Mouse (Mus musculus): ENCODE measurements at regions not wholly inside any gene's neighbourhood (a gene's known extent, or its start where the extent isn't known, plus 50 kb on each side); places are given as distances from the start of the nearest gene placed in this dataset.
"Not testable (repeated sequence)": the region's sequence is repeated elsewhere in the genome, so short reads cannot be mapped to it uniquely, and the experiment has no call there.

- no peak for DNase-seq (ENCODE audit: extremely low spot score in 1 of 2, low spot score in 1 of 2)
Observed at GRCm38 (mm10) chr14:58282264-58282663, 211.9 kb downstream of the Fgf9 start.

DNA sequence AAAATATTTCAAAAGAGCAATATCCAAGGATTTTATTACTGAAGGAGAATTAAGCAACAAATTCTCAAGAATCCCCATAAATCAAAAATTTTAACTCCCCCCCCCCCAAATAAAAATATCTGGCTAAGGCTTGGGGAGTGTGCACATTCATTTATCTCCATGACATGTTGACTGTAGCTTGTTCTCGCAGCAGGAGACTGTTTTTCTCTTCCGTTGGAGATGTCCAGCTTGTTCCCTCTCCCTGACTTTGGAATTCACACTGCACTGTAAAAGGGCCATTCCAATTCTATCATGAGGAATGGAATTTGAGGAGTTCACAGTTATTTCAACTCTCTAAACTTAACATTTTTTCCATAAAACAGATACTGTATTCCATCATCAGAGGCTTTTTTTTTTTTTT, 204.1 kb downstream of the Fgf9 start:
- not testable (repeated sequence) for DNase-seq (ENCODE audit: extremely low spot score in 1 of 2, low spot score in 1 of 2)

DNA sequence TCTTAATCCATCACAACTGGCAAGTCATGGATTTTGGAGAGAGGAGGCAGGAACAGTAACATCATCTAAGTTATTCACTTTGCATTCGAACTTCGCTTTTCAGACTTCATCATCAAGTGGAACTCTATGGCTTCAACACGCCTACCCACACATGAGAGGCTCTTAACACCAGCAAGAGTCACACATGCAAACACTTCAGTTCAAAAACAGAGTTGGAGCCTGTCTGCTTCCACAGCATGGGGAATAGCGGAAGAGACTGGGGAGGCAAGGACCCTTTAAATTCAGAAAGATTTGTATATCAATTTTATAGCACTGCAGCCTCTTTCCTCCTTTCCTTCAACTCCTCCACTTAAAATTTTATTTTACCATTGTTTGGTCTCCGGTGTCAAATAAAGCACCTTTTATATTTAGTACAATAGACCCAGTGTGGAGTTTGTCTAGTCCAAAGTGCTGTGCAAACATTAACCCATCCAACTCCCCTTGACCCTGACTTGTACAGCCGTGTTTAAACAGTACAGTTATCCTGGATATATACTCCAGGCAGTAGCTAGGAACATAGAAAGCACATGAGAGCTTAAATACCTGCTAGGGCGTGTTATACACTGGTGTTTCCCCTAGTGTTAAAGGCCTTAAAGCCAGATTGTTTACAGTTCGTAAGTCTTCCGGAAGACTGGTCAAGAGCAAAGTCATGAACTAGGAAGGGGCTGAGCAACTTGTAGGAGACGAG, 203.5 kb downstream of the Fgf9 start:
- no peak for DNase-seq (ENCODE audit: extremely low spot score in 1 of 2, low spot score in 1 of 2)

DNA sequence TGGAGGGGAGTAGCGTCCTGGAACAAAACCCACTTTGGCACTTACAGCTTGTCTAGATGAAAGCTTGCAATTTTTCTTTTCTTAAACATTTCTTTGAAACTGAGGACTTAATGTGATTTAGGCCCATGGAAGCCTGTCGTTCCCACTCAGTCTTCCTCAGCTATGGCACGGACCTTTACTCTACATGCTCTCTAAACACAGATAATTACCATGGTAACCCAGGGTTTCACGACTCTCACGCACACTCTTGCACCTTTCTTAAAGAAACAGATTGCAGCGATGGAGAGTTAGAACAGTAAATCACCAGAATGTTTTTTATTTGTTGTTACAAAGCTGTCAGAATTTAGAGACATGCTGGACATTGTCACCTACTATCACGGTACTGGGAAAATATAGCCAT, 195.0 kb downstream of the Fgf9 start:
- no peak for DNase-seq (ENCODE audit: extremely low spot score in 1 of 2, low spot score in 1 of 2)

- no peak for DNase-seq (ENCODE audit: extremely low spot score in 1 of 2, low spot score in 1 of 2)
Observed at GRCm38 (mm10) chr14:58264401-58264800, 194.1 kb downstream of the Fgf9 start.

- DNase-seq (ENCODE audit: extremely low spot score in 1 of 2, low spot score in 1 of 2) = no peak
Observed at GRCm38 (mm10) chr14:58253369-58253968, 183.1 kb downstream of the Fgf9 start.

DNA sequence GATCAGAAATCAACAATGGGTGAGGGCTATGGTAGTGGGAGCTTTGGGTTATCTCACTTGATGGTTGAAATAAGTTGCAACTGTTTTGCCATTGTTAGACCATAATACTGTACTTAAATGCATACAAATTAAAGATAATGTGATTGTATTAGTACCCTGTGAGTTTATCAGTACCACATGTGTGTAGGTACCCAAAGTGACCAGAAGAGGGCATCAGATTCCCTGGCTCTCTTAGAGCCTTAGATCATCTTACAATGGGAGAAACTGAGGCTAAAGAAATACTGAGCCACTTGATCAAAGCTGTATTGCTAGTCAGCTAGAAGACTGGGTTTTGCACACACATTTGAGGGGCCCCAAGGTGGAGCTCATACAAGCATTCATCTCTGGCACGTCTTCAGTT, 155.5 kb downstream of the Fgf9 start:
- no peak for DNase-seq (ENCODE audit: extremely low spot score in 1 of 2, low spot score in 1 of 2)

- peak in 1 of 2 experiments; percentile 2 for DNase-seq (ENCODE audit: extremely low spot score in 1 of 2, low spot score in 1 of 2)
Observed at GRCm38 (mm10) chr14:58224419-58224818, 154.1 kb downstream of the Fgf9 start.

- DNase-seq (ENCODE audit: extremely low spot score in 1 of 2, low spot score in 1 of 2) = no peak
Observed at GRCm38 (mm10) chr14:58208401-58208800, 138.1 kb downstream of the Fgf9 start.

DNA sequence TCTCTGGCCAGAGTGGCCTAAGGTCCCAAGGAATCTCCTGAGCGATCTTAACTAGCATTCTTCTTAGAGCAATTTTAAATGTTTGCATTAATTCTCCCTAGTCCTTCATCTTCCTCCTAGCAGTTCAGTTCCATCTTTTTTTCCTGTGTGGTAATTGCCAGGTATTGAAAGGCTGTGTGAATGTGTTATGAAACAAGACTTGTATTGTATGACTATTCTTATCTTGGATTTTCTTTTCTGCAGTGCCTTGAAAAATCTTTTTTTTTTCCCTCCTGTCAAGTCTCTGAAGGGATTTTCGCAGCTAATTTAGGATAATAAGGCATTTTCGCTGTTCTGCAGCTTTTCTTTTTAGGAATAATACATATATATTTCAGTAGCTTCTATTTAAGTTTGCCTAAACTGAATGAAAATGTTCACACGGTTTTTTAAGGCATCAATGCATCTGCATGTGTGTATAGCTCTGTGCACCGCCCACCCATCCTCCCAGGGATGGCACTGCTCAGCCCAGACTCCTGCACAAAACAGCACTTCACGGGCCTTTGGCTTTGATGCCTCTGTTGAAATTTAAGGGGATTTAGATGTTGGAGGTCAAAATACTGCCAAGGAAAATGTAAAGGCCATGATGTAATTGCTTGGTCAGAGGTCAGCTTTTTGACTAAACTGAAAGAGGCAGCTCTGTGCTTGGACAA, 132.4 kb downstream of the Fgf9 start:
- DNase-seq (ENCODE audit: extremely low spot score in 1 of 2, low spot score in 1 of 2) = peak; percentile 43 to 64

DNA sequence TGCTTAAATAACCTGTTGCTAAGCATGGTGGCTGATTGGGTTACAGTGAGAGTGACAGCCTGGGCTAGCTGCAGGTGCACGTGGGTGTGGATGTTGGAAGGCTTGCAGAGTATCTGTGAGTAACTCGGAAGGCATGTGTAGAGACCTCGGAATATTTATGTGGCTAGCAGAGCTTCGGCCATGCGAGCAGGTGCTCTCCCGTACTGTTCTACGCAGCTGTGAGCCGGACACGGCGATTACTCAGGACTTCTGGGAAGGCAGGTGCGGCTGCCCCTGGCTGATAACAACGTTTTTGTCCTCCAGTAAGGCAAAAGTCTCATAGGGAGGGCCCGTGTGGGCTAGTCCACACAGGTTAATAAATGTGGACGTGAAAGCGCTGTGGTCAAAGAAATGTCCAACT, 119.6 kb downstream of the Fgf9 start:
- no peak for DNase-seq (ENCODE audit: extremely low spot score in 1 of 2, low spot score in 1 of 2)

- no peak for DNase-seq (ENCODE audit: extremely low spot score in 1 of 2, low spot score in 1 of 2)
Observed at GRCm38 (mm10) chr14:58182869-58183268, 112.5 kb downstream of the Fgf9 start.

GRCm38 (mm10) chr14:58180724-58181123, 110.4 kb downstream of the Fgf9 start:
- no peak for DNase-seq (ENCODE audit: extremely low spot score in 1 of 2, low spot score in 1 of 2)

DNA sequence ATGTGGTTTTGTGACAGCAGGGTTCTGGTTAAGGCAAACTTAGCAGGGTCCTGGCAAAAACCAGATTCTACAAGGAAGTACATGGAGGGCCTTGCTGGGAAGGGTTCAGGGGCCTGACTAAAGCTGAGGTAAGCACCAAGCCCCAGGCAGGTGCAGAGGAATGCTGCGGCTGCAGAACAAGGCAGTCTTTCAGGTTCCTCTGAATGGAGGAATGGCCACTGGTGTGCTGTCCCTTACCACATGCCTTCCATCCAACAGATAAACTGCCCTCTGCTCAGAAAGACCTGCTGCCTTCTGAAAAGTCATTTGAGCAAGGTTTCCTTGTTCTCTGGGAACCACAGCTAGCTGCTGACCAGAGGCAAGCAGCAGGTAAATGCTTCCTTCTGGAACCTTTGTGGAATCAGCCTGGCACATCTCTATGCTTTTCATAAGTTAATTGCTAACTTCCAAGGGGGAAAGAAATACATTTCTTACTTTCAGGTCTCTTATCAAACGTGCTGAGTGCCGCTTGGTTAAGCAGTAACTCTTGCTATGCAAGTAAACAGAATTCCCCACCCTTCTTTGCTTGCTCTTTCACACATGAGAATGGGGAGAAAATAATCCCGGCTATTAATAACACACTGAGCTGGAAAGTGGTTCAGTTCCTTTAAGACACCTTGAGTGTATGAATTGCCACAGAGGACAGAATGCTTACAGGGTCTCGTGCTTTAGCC, 105.5 kb downstream of the Fgf9 start:
- DNase-seq (ENCODE audit: extremely low spot score in 1 of 2, low spot score in 1 of 2) = no peak

DNA sequence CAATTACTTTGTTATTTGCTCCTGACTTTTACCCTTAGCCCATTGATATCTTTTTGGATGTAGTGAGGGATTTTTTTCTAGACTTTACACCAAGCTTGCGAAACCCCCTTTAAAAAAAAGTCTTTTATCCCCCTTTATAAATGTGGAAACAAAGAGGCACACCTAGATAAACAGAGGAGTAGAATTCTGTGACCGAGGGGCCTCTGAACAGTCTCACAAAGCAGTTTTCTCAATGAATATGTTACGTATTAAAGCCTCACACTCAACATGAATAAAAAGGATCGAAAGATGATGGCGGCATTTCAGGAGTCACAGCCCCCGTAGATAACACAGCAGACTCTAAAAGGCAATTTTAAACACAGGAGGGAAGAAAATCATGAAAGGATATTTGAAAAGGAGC, 104.2 kb downstream of the Fgf9 start:
- no peak for DNase-seq (ENCODE audit: extremely low spot score in 1 of 2, low spot score in 1 of 2)

GRCm38 (mm10) chr14:58168920-58169319, 98.6 kb downstream of the Fgf9 start:
- DNase-seq (ENCODE audit: extremely low spot score in 1 of 2, low spot score in 1 of 2) = no peak
